Mouse (Mus musculus) bone marrow macrophage, adult 2 months (primary cell): ENCODE results near the gene Six3. TPM values are rescaled to one million over a fixed set of nuclear protein-coding genes. Genes with fewer than 3 reads are reported as not detected.
A peak's percentile ranks its signal among the peaks of the same experiment; 100 is the strongest.

ENCODE experiments used
- H3K27ac ChIP-seq: 2 replicates; pipeline ENCODE4 v1.5.1; 2012; ENCODE audit warnings: low read depth, low read length; ENCODE audit not compliant: insufficient read depth
- H3K4me1 ChIP-seq: 2 replicates; pipeline ENCODE4 v1.6.1; 2012; ENCODE audit warnings: low read length; ENCODE audit not compliant: control insufficient read depth, insufficient read depth
- H3K4me3 ChIP-seq: 2 replicates; pipeline ENCODE4 v1.5.1; 2012; ENCODE audit warnings: mild to moderate bottlenecking, low read length, moderate library complexity; ENCODE audit not compliant: insufficient read depth
- CTCF ChIP-seq: IDR thresholded peaks from 2 replicates; pipeline ENCODE4 v1.5.1; 2012; ENCODE audit warnings: low read depth, mild to moderate bottlenecking, low read length, moderate library complexity
- POLR2A ChIP-seq: IDR thresholded peaks from 2 replicates; pipeline ENCODE4 v1.6.1; 2012; ENCODE audit warnings: mild to moderate bottlenecking, low read depth, low read length, borderline replicate concordance
- polyA plus RNA-seq: library from polyadenylated mRNA; stranded (reverse); fragments of >200 nt; gene quantifications from 2 replicates; pipeline ENCODE4 v1.2.4, GENCODE M21; 2012; ENCODE audit not compliant: missing spikeins, insufficient read depth, insufficient read length

The Six3 gene
- polyA plus RNA-seq, 1 experiment = not detected

GRCm38 (mm10) chr17:85624981-85625940 is 11.9 kb downstream of the Six3 start:
- TF ChIP-seq CTCF (no peak), POLR2A (no peak)
- H3K4me1 ChIP-seq = no peaks in the 10 kb centered on the region
- H3K4me3 ChIP-seq = no peak overlapping the region
- H3K27ac ChIP-seq = no peak overlapping the region

DNA sequence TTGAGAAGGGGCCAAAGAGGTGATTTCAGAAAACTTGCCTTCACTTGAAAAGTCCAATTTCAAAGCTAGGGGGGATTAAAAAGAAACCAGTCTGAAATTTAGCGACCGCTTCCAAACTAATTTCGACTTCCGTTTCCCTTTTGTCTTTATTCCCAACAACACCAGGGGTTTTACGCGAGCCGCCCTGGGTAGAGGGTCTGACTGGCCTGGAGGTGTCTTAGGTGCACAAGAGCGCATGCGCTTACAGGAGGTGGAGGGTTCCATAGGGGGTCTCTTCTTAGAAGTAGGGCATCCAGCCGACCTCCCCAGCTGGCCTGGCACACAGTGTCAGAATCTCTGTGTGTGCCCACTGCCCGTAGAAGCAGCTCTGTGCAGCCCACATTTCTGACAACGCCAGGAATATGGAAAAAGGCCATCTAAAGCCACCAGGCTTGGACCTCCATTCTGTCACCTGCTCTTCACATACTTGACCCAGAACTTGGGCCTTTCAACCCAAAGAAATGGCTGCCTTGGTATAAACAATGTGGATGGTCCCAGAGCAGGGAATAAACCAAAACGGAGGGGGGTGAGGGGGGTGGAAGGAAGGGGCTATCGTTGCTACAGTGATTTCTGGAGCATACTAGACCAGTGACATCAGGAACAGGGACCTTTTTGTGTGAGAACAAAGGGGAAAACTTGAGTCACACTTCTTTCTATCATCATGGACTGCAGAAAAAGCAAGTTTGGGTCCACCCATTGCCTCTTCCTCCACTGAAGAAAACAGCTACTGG is 12.9 kb downstream of the Six3 start:
- no peaks in the 10 kb centered on the region for H3K4me1 ChIP-seq
- no peak overlapping the region for H3K27ac ChIP-seq
- H3K4me3 ChIP-seq = no peak overlapping the region
- no peak for TF ChIP-seq CTCF

GRCm38 (mm10) chr17:85627751-85628150 is 14.3 kb downstream of the Six3 start:
- H3K27ac ChIP-seq = no peak overlapping the region

DNA sequence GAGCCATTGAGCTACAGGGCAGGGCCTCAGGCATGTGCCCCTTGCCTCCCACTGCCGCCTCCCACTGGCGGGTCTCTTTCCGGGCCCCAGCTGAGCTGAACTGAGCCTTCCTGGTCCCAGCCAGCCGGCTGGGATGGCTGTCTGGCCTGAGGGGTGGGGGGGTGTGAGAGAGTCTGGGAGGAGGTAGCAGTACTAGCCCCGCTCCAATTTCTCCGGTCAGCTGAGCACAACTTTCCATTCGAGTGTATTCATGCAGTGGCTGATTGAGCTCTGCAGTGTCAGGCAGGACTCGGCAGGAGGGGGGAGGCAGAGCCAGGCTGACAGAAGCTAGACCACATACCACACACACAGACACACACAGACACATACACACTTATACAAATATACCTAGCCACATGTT is 15.4 kb downstream of the Six3 start:
- Histone ChIP-seq H3K27ac (no peak overlapping the region), H3K4me3 (no peak overlapping the region), H3K4me1 (no peaks in the 10 kb centered on the region)
- TF ChIP-seq CTCF (no peak), POLR2A (no peak)

More at GRCm38 (mm10) chr17:85627751-85628150, 14.3 kb downstream of the Six3 start:
- Histone ChIP-seq H3K4me3 (no peak overlapping the region), H3K4me1 (no peaks in the 10 kb centered on the region)
- TF ChIP-seq CTCF = no peak
- TF ChIP-seq POLR2A = no peak

GRCm38 (mm10) chr17:85629396-85629795 is 16.0 kb downstream of the Six3 start:
- Histone ChIP-seq H3K4me1 (no peaks in the 10 kb centered on the region), H3K4me3 (no peak overlapping the region), H3K27ac (no peak overlapping the region)
- TF ChIP-seq POLR2A (no peak), CTCF (no peak)

GRCm38 (mm10) chr17:85630296-85631050 is 17.1 kb downstream of the Six3 start:
- H3K27ac ChIP-seq = no peak overlapping the region
- no peak for TF ChIP-seq POLR2A
- no peak for TF ChIP-seq CTCF

GRCm38 (mm10) chr17:85631106-85631505 is 17.7 kb downstream of the Six3 start:
- TF ChIP-seq CTCF = no peak
- no peak for TF ChIP-seq POLR2A

More at GRCm38 (mm10) chr17:85630296-85631050, 17.1 kb downstream of the Six3 start:
- H3K4me1 ChIP-seq = no peaks in the 10 kb centered on the region
- H3K4me3 ChIP-seq = no peak overlapping the region

DNA sequence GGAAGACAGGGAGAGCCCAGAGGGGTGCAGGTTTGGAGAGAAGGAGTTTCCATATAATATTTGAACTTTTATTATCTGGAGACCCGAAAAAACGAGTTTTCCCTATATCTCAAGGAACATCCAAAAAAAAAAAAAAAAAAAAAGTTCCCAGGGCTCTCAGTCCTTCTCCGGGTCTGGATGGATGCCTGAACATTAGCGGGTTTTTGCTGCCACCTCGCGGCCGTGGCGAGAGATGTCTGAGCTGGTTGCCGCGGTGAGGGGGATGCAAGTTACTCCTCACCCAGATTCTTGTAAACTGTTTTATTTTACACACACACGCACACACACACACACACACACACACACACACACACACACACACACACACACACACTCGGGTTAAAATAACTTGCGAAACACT is 20.2 kb downstream of the Six3 start:
- TF ChIP-seq CTCF (peak; percentile 77), POLR2A (no peak)
- Histone ChIP-seq H3K4me3 (no peak overlapping the region), H3K4me1 (no peaks in the 10 kb centered on the region)

More at GRCm38 (mm10) chr17:85631106-85631505, 17.7 kb downstream of the Six3 start:
- H3K27ac ChIP-seq = no peak overlapping the region
- no peak overlapping the region for H3K4me3 ChIP-seq
- H3K4me1 ChIP-seq = no peaks in the 10 kb centered on the region

GRCm38 (mm10) chr17:85637876-85638275 is 24.5 kb downstream of the Six3 start:
- H3K4me3 ChIP-seq = no peak overlapping the region
- no peaks in the 10 kb centered on the region for H3K4me1 ChIP-seq
- TF ChIP-seq CTCF (no peak), POLR2A (no peak)
- no peak overlapping the region for H3K27ac ChIP-seq

More for the DNA sequence above, 20.2 kb downstream of the Six3 start:
- H3K27ac ChIP-seq = no peak overlapping the region

DNA sequence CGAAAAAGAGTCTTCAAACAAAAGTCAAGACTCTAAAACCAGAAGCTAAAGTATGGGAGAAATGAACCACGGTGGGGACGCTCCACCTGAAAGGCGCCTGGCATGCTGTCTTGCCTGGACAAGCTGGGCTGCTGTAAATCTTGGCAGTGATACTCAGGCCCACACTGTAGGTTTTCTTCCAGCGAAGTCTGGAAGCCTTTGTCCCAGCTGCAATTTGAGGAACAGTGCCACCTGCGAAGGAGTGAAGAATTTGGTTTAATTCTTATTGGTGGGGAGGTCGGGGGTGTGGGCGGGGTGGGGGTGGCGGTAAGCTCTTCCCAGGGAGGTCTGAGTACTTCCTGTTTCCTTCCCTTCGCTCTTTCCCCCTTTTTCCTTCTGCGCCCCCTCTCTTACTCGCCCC is 31.9 kb downstream of the Six3 start:
- no peak overlapping the region for H3K4me3 ChIP-seq
- H3K27ac ChIP-seq = no peak overlapping the region
- no peaks in the 10 kb centered on the region for H3K4me1 ChIP-seq
- TF ChIP-seq POLR2A = no peak
- no peak for TF ChIP-seq CTCF
